Mouse (Mus musculus) kidney, postnatal 14 days (tissue): ENCODE data around the gene Sgtb.

Experiments
- DNase-seq: peaks from one replicate; pipeline ENCODE4 v3.0.0; 2022; ENCODE audit warnings: mixed read lengths

The Sgtb gene

DNA sequence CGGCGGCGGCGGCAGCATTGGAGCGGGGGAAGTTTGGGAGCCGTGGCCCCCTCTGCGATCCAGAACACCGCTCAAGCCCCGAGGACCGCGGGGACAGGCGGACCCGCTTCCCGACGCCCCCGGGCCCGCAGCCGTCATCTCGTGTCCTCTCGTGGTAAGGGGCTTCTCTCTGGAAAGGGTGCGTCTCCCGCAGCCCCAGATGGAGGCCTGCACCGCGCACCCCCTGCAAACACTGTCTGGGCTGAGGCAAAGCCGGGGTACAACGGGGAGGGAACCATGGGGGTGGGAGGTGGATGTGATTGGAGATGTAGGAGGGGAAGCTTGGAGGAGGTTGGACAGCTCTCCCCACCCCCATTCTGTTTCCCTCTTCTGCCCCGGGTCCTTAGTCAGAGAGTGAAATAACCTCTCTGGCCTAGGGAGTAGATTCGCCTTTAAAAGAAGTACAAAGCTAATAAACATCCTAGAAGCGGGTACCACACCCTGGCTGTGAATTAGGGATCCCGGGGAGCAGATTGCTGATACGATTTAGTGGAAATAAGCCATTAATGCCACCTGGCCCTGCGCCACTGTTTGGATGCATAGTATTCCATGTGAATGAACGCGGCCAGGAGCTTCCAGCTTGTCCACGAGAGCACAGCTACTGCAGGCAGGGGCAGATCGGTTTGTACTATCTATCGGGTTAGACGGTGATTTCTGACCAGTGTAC lies 428 bp downstream of the Sgtb start:
- DNase-seq = peak; percentile 53

DNA sequence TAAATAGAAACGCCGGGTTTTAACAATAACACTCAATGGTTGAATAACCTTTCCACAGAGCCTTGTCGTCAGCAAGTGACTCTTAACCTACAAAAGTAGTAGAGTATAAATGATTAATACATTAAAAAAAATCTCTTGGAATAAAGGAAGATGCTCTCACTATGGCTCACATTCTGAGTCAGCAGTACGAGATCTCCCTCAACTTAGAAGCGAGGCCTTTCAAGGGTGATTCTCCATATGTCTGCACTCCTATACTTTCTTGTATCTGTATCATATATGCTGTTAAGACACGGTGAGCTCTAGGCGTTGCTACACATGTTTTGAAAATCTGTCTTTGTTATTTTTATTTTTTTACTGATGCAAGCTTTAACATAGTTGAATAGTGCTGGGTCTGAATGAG lies 985 bp downstream of the Sgtb start:
- no peak for DNase-seq

DNA sequence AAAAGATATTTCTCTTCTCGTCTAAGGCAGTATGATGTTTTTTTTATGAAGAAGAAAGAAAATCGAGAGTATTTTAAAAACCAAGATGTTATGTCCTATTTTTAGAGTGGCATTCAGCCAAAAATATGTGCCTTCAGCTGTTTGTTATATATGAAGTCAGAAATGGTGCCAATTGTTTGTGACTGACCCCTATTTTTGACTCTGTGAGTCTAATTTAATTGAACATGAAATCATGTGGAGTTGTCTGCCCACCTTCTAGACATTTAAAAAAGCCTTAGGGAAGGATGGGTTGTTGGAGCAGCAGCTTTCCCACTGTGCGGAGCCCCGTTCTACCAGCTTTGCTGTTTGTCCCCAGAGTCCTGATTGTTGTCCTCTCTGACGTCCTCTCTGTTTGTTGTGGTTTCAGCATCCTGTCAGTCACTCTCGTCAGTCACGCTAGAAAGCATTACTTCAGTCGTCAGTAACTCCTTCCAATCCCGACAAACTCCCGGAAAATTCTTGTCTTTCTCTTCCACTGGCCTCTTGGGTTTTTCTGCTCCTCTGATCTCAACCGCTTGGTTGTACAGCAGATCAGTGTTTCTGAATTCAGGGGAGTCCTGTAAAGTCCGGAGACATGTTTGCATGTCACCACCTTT lies 2.8 kb downstream of the Sgtb start:
- DNase-seq = no peak

DNA sequence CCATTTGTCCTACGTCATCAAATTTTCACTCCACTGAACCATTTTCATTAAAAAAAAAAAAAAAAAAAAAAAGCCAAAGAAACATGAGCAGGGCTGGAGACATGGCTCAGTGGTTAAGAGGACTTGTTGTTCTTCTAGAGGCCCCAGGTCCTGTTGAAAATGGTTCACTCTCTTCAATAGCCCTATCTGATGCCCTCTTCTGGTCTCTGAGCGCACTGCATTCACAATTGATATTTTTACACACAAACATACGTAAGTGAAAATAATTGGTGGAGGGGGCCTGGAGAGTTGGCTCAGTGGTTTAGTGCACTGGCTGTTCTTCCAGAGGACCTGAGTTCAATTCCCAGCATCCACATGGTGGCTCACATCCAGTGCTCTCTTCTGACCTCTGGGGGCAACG lies 4.2 kb downstream of the Sgtb start:
- no peak for DNase-seq

DNA sequence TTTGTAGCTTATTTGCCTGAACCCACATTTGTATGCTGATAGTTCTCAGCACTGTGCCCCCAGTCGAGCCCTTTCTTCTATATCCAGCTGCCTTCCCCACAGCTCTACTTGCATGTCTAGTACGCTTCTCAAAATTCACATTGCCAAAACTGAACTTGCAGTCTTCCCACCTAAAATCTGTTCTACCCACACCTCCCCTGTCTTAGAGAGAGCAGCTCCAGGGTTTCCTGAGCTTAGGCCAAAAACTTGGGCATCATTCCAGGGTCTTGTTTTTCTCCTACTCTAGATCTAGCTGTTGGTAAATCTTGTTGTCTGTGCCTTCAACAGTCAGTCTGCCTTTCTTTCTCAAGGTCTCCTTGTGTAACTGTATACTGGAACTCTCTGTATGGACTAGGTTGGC lies 5.3 kb downstream of the Sgtb start:
- no peak for DNase-seq

DNA sequence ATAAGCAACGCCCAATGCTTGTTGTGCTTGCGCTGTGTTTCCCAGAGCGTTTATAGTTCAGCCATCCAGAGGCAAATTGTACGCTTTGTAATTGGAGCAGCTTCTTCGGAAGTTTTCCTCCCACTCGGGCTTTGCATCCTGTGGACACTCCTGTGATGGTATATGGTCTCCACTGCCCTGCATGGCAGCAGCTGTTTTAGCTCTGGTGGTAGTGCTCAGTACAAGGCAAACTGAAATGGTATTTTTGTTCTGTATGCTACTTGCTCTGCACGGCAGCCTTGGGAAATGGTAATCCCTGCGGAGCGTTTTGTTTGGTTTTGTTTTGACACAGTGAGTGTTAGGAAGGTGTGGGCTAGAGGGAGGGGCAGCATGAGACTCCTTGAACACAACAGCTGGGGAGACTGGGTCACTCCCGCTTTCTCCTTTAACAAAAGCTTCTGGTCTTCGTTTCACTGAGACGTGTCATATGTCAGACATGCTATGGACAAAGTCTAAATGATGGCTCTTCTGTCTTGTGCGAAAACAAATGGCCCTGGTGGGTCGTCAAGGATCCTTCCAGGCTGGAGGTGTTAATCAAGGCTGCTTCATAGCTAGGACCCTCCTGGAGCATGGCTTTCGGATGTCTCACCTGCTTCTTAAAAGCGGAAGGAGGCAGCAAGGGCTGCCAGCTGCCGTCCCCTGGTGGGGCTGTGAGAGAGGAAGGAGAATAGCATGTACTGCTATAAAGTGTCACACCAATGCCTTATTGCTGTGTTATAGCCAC lies 12.7 kb downstream of the Sgtb start:
- no peak for DNase-seq

DNA sequence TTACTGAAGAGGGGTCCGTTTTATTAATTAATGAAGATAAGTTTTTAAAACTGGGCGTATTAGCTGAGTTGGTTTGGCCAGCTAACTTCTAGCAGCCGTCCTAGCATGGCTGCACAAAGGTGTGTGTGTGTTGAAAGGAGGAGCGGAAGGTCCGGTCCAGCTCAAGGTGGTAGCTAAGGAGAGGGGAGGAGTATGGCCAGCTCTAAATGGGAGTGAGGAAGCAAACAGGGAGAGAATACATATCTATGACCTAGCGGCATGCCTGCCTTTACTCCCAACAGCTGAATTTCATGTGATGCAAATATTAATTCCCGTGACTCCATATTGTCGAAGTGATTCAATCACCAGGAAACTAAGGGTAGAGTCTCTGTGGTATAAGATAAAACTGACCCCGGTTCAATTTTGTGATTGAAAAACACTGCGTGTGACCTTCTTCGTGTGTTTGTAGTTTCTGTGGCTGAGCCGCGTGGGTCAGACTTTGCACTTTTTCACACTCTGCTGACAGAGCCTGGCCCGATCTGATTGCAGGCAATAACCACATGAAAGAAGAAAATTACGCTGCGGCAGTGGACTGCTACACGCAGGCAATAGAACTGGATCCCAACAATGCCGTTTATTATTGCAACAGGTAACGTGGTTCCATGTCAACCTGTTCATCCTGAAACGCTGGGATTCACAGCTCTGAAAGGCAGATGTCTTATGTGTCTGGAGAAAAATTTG lies 14.3 kb downstream of the Sgtb start:
- DNase-seq = no peak

DNA sequence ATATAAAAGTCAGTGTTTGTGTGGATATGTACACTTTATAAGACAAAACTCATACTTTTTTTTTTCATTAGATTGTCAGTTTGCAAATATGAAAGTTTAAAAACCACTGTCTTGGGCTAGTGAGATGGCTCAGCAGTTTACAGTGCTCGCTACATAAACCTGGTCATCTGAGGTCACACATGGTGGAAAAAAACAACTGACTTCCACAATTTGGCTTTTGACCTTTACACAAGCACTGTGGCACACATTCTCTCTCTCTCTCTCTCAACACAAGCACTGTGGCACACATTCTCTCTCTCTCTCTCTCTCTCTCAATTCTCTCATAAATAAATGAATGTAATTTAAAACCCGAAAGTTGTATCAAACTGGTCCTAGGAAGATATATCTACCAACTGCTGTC lies 23.0 kb downstream of the Sgtb start:
- DNase-seq = no peak

DNA sequence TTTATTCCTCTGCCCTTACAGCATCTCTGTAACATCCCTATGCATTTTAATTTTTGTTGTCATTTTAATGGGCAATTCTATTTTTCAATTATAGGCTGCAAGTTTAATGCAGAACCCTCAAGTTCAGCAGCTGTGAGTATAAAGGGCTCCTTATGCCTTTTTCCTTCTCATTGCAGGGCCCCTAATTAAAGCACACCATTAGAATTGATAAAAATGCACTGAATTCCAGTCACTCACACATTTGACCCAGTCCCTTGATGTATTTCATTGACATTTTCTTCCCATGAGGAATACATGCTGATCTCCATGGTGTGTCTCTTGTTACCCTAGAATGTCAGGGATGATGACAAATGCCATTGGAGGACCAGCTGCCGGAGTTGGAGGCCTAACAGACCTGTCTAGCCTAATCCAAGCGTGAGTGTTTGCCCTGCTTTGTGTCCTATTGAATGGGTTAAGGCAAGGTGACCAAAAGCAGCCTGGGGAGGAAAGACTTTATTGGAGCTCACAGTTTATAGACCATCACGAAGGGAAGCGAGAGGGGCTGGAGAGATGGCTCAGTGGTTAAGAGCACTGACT lies 25.1 kb downstream of the Sgtb start:
- DNase-seq = no peak

DNA sequence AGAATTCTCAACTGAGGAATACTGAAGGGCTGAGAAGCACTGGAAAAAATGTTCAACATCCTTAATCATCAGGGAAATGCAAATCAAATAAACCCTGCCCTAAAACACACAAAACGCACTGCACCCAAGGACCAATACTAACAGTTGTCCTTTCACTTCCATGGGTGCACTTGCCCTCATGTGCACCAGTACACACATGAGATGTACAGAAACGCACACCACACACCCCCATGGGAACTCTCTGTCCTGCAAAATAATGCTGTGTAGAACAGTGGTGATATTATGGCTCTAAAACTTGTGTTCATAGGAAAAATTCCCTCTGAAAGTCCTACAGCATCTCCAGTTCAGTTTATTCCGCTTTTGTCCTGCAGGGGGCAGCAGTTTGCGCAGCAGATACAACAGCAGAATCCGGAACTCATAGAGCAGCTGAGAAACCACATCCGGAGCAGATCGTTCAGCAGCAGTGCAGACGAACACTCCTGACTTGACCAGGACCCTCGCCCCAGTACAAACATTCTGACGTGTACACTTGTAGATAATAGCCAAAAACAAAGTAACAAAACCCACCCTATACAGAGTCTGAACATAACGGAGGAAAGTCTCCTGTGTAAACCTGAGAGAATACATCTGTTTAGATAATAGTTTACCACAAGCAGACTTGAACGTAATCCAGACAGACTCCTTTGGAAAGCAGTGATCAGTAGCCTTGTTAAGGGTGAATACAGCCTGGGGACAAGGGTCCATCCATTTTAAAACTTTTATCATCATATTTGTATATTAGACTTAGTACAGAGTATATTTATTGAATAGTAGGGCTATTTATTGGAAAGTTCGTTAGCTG lies 30.0 kb downstream of the Sgtb start:
- DNase-seq = peak; percentile 82

DNA sequence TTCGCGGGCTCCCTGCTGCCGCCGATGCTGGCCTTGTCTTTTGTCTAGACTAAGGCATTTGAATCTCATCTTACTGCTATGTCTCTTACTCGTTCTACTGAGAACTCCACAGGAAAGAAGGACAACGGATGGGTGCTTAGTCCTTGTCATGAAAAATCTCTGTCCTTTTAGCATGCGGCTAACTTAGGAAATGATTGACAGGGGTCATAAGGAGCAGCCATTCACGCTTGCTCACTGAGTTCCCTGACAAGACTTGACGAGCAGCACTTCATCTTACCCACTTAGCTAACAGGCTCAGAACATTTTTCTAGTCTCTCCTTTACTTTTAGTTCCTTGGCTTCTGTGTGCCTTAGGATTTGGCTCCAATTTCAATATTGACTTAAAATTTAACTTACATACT lies 35.3 kb downstream of the Sgtb start:
- DNase-seq = no peak

DNA sequence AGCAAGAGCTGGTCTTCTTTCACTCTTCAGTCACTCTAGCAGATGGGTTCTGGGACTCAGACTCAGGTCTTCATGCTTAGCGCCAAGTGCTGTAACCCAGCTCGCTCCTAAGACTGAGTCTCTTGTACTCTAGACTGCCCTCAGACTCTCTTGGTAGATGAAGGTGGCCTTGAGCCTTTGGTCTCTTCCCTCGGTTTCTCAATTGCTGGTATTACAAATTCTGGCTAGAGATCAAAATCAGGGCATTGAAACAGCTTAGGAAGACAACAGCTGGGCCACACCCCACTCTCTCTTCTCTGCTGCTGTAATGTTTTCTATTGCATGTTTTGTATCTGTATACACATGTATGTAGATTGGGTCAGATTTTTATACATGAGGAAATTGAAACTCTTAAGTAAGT lies 36.1 kb downstream of the Sgtb start:
- no peak for DNase-seq

DNA sequence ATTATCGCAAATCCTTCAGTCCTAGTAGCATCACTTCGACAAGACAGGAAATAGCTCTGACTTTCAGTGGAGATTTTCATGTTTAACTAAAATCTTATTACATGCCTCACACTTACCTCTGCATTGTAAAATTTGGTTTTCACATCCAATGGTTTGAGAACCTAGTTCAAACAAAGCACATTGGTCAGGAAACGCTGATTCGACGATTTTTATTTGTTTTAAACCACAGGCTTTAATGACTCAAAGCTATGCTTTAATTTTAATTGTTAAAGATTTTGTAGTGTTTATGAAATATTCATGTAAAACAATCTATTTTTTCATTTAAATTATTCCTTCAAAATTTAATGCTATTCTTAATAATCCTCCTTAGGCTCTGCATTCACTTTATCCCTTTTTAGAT lies 44.6 kb downstream of the Sgtb start:
- DNase-seq = no peak

DNA sequence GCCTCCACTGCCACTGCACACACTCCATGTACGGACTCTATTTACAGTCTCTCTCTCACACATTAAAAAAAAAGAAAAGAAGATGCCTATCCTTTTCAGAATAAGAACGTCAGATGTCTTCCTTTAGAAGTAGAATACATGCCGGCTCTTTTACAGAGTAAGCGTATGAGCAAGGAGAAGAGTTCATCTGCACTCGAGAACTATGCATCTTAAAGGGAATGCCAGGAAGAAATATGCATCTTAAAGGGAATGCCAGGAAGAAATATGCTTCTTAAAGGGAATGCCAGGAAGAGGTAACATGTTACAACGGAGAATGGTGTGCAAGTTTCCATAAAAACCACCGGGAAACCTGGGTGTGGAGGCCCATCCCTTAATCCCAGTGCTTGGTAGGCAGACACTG lies 45.6 kb downstream of the Sgtb start:
- no peak for DNase-seq

DNA sequence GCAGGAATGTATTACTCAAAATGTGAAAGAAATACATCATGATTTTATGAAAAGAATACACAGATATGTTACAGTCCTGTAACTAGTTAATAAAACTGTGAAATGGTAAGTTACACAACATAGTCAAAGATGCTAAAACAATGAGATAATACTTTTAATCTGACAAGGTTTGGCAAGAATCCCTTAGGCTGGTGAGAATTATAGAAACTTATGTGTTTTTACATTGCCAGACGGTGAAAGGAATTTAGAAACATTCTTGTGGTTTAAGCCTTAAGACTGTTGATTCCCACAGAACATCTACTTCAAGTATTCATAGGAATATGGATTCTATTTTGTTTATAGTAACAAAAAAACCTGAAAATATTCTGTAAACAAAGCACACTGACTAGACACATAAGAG lies 46.1 kb downstream of the Sgtb start:
- no peak for DNase-seq

DNA sequence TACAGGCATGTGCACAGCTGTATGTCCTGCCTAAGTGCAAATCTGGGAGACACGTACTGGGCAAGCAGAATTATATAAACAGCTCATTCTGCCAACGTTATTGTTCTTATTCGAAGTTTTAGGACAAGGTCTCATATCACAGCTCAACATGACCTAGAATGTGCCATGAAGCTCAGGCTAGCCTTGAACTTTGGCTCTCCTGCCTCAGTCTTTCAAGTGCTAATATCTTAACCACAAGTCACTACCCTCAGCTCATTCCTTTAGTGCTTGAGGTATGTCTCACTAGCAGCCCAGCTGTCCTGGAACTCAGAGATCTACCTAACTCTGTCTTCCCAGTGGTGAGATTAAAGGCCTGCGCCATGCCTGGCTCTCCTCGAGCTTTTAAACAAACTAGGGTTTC lies 62.2 kb downstream of the Sgtb start:
- DNase-seq = no peak

DNA sequence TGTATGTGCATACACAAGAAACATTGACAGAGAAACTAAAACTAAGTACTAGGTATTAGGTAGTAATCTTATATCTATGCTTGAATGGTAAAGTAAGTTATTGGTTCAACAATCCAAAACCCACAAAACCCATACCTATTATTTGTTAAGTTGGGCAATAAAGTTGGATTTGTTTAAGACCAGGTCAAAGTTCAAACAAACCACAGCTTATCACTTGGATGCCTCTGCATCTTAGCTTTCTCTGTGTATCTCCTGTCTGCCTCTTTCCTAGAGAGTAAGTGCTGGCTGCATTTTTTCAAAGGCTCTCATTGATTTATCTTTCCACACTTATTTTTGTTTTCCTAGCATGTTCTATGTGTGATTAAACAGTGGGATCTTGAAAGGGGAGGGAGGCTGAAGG lies 63.0 kb downstream of the Sgtb start:
- DNase-seq = no peak

DNA sequence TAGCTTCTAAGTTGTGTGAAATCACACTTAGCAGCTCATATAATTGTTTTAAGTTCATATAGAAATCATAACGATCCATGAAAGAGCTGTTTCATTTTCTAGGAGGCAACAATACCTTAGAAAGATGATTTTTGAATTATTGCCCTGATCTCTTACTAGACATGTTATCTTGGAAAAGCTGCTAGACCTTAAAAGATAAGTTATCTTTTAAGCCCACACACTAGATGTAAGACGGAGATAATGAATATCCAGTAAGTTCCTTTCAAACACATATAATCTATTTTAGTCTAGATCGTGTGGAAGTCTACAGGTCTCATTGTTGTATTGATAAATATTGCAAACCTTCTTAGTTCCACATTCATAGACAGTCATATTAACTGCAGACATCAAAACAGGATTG lies 67.3 kb downstream of the Sgtb start:
- no peak for DNase-seq

DNA sequence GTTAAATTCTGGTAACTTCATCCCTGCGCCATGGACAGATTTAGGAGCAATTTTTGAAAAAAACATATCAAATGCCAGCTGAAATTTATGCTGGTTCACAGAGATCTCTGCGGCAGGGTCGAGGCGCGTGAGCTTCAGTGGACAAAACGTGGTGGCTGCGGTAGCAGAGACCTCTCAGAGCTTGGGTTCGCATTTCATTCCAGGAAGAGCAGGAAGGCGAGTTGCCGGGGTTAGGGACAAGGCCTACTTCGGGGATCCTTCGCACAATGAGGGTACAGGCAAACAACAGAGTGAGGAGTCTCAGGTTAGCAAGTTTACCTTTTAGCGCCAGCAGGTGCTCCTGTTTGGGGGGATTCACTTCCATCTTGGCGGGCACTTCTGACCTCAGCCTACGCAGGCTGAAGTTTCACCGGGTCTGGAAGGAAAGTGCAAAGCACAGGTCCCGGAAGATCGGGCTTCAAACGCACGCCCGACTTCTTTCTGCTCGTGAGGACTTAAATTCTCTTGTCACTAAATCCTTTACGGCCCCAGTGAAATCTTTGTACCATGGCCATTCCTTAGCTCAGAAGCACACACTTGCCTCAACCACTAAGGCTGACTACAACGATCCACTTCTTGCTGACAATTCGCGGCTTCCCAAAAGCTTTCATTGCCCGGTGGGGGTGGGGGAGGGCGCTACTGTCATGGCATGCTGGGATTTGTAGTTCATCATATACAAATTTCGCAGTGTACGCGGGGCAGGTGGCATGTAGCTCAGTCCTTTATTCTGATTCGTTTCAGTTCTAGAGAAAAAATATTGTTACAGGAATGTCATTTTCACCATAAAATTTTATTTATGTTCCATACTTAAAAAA lies 68.5 kb downstream of the Sgtb start, which contains the start of gene Trappc13:
Gene Trappc13, minus strand, starts transcription at position 674 of the 854 bp plus-strand sequence.
- DNase-seq = peak; percentile 90

DNA sequence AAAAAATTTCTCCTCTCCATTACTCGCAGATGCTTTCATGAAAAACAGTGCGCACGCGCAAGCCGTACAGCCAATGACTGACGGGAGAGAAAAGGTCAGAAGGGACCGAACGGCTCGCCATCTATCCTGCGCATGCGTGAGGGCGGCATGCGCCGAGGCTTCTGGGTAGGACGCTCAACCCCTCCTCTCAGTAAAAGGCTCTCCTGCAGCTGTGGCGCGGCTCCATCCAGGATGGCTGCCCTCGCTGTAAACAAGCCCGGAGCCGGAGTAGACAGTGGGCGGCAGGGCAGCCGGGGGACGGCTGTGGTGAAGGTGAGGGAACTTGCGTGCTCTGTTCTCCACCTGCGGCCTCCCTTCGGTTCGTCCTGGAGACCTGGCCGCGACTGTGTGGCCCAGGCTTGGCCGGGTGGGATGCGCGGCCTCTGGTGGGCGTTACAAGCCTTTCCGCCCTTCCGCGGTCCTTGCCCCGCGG lies 69.1 kb downstream of the Sgtb start, which contains the start of gene Trim23:
Gene Trim23, plus strand, starts transcription at position 148 of the 472 bp plus-strand sequence.
- DNase-seq = peak; percentile 98
